Mouse (Mus musculus) erythroblast, embryonic 14.5 days (primary cell): ENCODE measurements around the gene Synj2.

Experiments used
- GATA1 ChIP-seq: IDR thresholded peaks from 2 replicates; pipeline ENCODE4 v1.6.1; 2012; ENCODE audit warnings: low read length, inconsistent platforms, mixed read lengths
- TAL1 ChIP-seq: IDR thresholded peaks from 3 replicates; pipeline ENCODE4 v1.6.1; 2012; ENCODE audit warnings: low read length, inconsistent platforms, mixed read lengths

DNA sequence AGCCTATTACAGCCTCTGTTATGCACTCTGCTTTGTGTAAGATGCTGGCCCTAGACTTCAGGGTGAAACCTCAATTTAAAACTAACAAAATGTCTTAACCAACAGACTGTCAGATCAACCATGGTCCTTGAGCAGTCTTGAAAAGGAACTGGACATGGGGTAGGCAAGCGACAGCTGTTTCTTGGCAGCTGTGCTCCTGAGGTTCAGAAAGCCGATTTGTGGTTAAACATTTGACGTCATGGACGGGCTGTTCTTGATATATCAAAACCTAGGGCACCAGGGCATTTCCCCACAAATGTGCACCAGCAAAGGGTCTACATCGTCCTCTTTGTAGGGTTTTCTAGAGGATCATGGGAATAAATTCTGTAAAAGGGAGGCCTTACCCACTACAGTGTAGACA is 122.5 kb downstream of the Synj2 start:
- TF ChIP-seq TAL1, result no peak
- TF ChIP-seq GATA1, result no peak
